Mouse (Mus musculus) bone marrow macrophage, adult 2 months (primary cell): ENCODE data around the gene Heatr5a.

Experiments
- CTCF ChIP-seq: IDR thresholded peaks from 2 replicates; pipeline ENCODE4 v1.5.1; 2012; ENCODE audit warnings: low read depth, mild to moderate bottlenecking, low read length, moderate library complexity
- POLR2A ChIP-seq: IDR thresholded peaks from 2 replicates; pipeline ENCODE4 v1.6.1; 2012; ENCODE audit warnings: mild to moderate bottlenecking, low read depth, low read length, borderline replicate concordance

DNA sequence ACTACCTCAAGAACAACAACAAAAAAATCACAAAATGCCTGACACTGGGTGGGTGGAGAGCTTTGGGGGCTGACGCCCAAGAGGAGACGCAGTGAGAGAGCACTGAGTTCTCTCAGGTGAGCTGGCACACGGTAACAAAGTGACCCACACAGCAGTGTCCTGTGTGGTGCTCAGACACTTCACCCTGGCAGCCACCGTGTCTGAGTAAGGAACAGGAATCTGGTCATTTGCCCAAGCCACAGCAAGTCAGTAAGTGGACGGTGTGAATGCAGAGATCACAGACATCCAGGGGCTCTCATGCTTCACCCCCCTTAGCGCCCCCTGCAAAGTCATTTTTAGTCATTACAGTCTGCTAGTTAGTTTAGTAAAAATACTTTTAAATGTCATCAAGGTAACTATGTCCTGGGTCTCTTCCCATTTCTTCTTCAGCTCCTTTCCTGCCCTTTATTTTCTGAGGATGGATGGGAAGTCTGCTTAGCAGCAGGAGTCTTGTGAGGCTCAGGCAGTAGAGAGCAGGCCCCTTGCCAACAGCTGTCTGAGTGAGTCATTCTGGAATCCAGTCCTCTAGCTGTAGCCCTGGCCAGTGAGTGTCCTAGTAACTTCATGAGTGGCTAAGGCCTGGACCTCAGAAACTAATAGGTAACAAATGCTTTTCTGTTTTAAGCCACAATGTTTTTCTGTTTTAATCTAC lies 88.4 kb downstream of the Heatr5a start:
- TF ChIP-seq POLR2A, result no peak
- TF ChIP-seq CTCF, result no peak
